Mouse (Mus musculus): ENCODE measurements around the gene Dnm1. TPM values are rescaled to one million over a fixed set of nuclear protein-coding genes. Genes with fewer than 3 reads are reported as not detected.

Dnm1 gene
- polyA plus RNA-seq, 1 experiment = not detected

GRCm38 (mm10) chr2:32315751-32316150 lies 37.4 kb downstream of the Dnm1 start:
- Histone ChIP-seq H3K4me1 (ENCODE audit: control insufficient read depth, insufficient read depth, low read length) (peaks cover 51% of the 10 kb centered on the region), H3K4me3 (ENCODE audit: insufficient read depth, low read depth, low read length) (no peak overlapping the region), H3K27ac (ENCODE audit: insufficient read depth, low read depth, low read length) (no peak overlapping the region; the same call in 1 of the 2 replicates)
- TF ChIP-seq POLR2A (IDR thresholded peaks at IDR 0.05; ENCODE audit: insufficient read depth, low read depth, low read length) = no peak
- TF ChIP-seq CTCF (IDR thresholded peaks at IDR 0.05; ENCODE audit: insufficient read depth, low read depth, low read length) = no peak
- WGBS = 19% methylated on average over 8 of the region's 8 CpGs

GRCm38 (mm10) chr2:32314831-32315230 lies 38.3 kb downstream of the Dnm1 start:
- no peak overlapping the region for H3K4me3 ChIP-seq (ENCODE audit: insufficient read depth, low read depth, low read length)
- peaks cover 46% of the 10 kb centered on the region for H3K4me1 ChIP-seq (ENCODE audit: control insufficient read depth, insufficient read depth, low read length)
- no peak for TF ChIP-seq CTCF (IDR thresholded peaks at IDR 0.05; ENCODE audit: insufficient read depth, low read depth, low read length)
- no peak overlapping the region for H3K27ac ChIP-seq (ENCODE audit: insufficient read depth, low read depth, low read length)
- 93% methylated on average over 14 of the region's 14 CpGs for WGBS

GRCm38 (mm10) chr2:32312318-32312964 lies 40.7 kb downstream of the Dnm1 start:
- Histone ChIP-seq H3K4me1 (ENCODE audit: control insufficient read depth, insufficient read depth, low read length) (peaks cover 28% of the 10 kb centered on the region), H3K4me3 (ENCODE audit: insufficient read depth, low read depth, low read length) (peak overlapping the region; percentile 28), H3K27ac (ENCODE audit: insufficient read depth, low read depth, low read length) (no peak overlapping the region)
- 8% methylated on average over 55 of the region's 56 CpGs for WGBS
- TF ChIP-seq CTCF (IDR thresholded peaks at IDR 0.05; ENCODE audit: insufficient read depth, low read depth, low read length) = no peak
- no peak for TF ChIP-seq POLR2A (IDR thresholded peaks at IDR 0.05; ENCODE audit: insufficient read depth, low read depth, low read length)

GRCm38 (mm10) chr2:32311443-32312317 lies 41.5 kb downstream of the Dnm1 start:
- TF ChIP-seq POLR2A (IDR thresholded peaks at IDR 0.05; ENCODE audit: insufficient read depth, low read depth, low read length) (no peak), CTCF (IDR thresholded peaks at IDR 0.05; ENCODE audit: insufficient read depth, low read depth, low read length) (no peak)
- Histone ChIP-seq H3K4me3 (ENCODE audit: insufficient read depth, low read depth, low read length) (peak overlapping the region; percentile 24; the same call in 1 of the 2 replicates), H3K4me1 (ENCODE audit: control insufficient read depth, insufficient read depth, low read length) (peaks cover 21% of the 10 kb centered on the region), H3K27ac (ENCODE audit: insufficient read depth, low read depth, low read length) (peak overlapping the region; percentile 2; the same call in 1 of the 2 replicates)
- WGBS = 18% methylated on average over 41 of the region's 42 CpGs

GRCm38 (mm10) chr2:32310096-32310845 lies 42.9 kb downstream of the Dnm1 start:
- Histone ChIP-seq H3K4me1 (ENCODE audit: control insufficient read depth, insufficient read depth, low read length) (peaks cover 17% of the 10 kb centered on the region), H3K4me3 (ENCODE audit: insufficient read depth, low read depth, low read length) (no peak overlapping the region), H3K27ac (ENCODE audit: insufficient read depth, low read depth, low read length) (no peak overlapping the region)
- TF ChIP-seq CTCF (IDR thresholded peaks at IDR 0.05; ENCODE audit: insufficient read depth, low read depth, low read length) (no peak), POLR2A (IDR thresholded peaks at IDR 0.05; ENCODE audit: insufficient read depth, low read depth, low read length) (no peak)
- 87% methylated on average over 18 of the region's 18 CpGs for WGBS

- Histone ChIP-seq H3K4me3 (ENCODE audit: insufficient read depth, low read depth, low read length) (no peak overlapping the region), H3K4me1 (ENCODE audit: control insufficient read depth, insufficient read depth, low read length) (peaks cover 15% of the 10 kb centered on the region), H3K27ac (ENCODE audit: insufficient read depth, low read depth, low read length) (no peak overlapping the region)
- TF ChIP-seq CTCF (IDR thresholded peaks at IDR 0.05; ENCODE audit: insufficient read depth, low read depth, low read length) (no peak), POLR2A (IDR thresholded peaks at IDR 0.05; ENCODE audit: insufficient read depth, low read depth, low read length) (no peak)
- WGBS = 85% methylated on average over 16 of the region's 16 CpGs
Measured at GRCm38 (mm10) chr2:32308870-32309568, 44.1 kb downstream of the Dnm1 start.

GRCm38 (mm10) chr2:32307941-32308760 lies 45.0 kb downstream of the Dnm1 start:
- 40% methylated on average over 8 of the region's 8 CpGs for WGBS
- TF ChIP-seq CTCF (IDR thresholded peaks at IDR 0.05; ENCODE audit: insufficient read depth, low read depth, low read length) = peak; percentile 45; the same call in 1 of the 2 replicates
- TF ChIP-seq POLR2A (IDR thresholded peaks at IDR 0.05; ENCODE audit: insufficient read depth, low read depth, low read length) = no peak; the same call in 1 of the 2 replicates
- H3K4me1 ChIP-seq (ENCODE audit: control insufficient read depth, insufficient read depth, low read length) = peaks cover 19% of the 10 kb centered on the region

More at GRCm38 (mm10) chr2:32307941-32308760, 45.0 kb downstream of the Dnm1 start:
- H3K4me3 ChIP-seq (ENCODE audit: insufficient read depth, low read depth, low read length) = no peak overlapping the region
- no peak overlapping the region for H3K27ac ChIP-seq (ENCODE audit: insufficient read depth, low read depth, low read length)
